Mouse (Mus musculus): ENCODE measurements at regions not wholly inside any gene's neighbourhood (a gene's known extent, or its start where the extent isn't known, plus 50 kb on each side); places are given as distances from the start of the nearest gene placed in this dataset.
"Not testable (repeated sequence)": the region's sequence is repeated elsewhere in the genome, so short reads cannot be mapped to it uniquely, and the experiment has no call there.

DNA sequence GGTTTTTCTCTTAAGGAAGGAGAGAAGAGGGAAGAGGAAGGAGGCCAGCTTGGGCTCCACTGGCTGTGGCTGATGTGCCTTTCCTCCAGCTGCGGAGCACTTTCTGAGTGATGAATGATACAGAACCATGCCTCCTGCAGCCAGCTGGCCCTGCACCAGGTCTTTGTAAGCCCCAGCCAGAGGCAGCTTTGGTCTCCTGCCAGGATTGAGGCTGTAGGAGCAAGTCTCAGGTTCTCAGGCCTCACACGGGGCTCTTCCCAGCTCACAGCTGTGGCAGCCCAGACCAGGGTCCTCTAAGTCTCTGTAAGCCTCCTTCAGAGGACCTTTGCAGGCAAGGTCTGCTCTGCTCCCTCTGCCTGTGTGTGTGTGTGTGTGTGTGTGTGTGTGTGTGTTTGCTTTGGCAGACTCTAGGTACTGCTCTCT lies 94.6 kb downstream of the Phlda1 start:
- H3K27me3 ChIP-seq (ENCODE audit: control insufficient read depth, insufficient read depth, low read length, poor library complexity, severe bottlenecking), result no peaks in the 10 kb centered on the region; the same call in 1 of the 2 replicates
- DNase-seq (ENCODE audit: low read depth, low spot score), result no peak
- H3K36me3 ChIP-seq (ENCODE audit: control insufficient read depth, insufficient read depth, low read length, poor library complexity, severe bottlenecking), result no peaks in the 10 kb centered on the region

DNA sequence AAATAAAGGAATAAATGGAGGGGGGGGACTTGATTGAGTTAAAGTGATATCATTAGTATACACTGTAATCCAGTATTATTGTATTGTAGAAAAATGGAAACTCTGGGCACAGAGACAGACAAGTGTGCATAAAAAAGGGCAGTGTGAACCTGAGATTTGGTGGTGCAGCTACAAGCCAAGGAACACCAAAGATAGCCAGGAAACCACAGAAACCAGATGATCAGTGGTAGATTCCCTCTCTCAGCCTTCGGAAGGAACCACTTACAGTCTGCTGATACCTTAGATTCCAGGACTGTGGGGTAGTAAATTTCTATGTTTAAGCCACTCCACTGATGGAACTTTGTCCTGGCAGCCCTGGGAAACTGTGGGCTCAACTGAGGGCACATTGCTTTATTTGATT lies 97.1 kb downstream of the Phlda1 start:
- DNase-seq (ENCODE audit: low read depth, low spot score), result no peak

DNA sequence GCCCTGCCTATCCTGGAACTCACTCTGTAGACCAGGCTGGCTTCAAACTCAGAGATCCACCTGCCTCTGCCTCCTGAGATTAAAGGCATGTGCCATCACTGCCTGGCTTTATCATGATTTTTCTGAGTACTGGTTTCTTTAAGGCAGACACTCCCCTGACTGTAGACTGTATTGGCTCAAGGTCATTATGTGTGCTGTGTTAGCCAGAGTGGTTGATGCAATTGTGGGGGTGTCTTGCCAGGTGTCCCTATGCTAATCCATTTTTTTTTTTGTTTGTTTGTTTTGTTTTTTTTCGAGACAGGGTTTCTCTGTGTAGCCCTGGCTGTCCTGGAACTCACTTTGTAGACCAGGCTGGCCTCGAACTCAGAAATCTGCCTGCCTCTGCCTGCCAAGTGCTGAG lies 101.3 kb downstream of the Phlda1 start:
- DNase-seq (ENCODE audit: low read depth, low spot score); H3K27me3 ChIP-seq (ENCODE audit: control insufficient read depth, insufficient read depth, low read length, poor library complexity, severe bottlenecking); H3K36me3 ChIP-seq (ENCODE audit: control insufficient read depth, insufficient read depth, low read length, poor library complexity, severe bottlenecking): not testable (repeated sequence)

More for the DNA sequence above, 97.1 kb downstream of the Phlda1 start:
- H3K36me3 ChIP-seq (ENCODE audit: control insufficient read depth, insufficient read depth, low read length, poor library complexity, severe bottlenecking), result no peaks in the 10 kb centered on the region
- no peaks in the 10 kb centered on the region for H3K27me3 ChIP-seq (ENCODE audit: control insufficient read depth, insufficient read depth, low read length, poor library complexity, severe bottlenecking)

DNA sequence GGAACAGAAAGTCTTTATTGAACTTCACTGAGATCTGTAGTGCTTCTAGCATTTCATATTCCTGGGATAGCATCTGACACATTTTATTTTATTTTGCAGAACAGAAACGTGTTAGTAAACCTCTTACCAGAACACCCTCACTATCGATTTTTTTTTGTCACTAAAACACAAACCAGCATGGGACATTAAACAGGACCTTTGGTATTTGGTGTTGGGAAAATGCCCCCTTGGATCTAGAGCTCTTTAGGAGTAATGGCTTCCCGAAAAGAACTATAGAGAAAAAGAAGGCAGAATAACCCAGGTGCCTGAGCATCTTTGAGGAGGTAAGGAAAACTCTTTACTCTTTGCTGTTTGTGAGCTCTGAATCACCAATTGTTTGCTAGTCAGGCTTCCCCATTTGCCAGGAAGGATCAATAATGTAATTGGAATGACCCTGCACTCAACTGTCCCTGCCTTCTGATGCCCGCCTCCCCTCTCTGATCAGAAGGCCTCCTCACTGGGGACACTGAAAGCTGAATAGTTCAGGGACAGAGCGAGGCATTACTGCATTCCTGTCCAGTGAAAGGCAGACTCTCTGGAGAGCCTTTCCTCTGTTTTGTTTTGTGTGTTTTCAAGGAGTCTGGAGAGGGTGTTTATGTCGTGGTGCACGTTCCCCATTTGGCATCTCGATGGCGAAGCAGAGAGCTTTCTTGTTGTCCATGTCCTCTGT lies 102.5 kb downstream of the Phlda1 start:
- H3K27me3 ChIP-seq (ENCODE audit: control insufficient read depth, insufficient read depth, low read length, poor library complexity, severe bottlenecking), result no peaks in the 10 kb centered on the region
- H3K36me3 ChIP-seq (ENCODE audit: control insufficient read depth, insufficient read depth, low read length, poor library complexity, severe bottlenecking), result no peaks in the 10 kb centered on the region
- DNase-seq (ENCODE audit: low read depth, low spot score), result no peak

DNA sequence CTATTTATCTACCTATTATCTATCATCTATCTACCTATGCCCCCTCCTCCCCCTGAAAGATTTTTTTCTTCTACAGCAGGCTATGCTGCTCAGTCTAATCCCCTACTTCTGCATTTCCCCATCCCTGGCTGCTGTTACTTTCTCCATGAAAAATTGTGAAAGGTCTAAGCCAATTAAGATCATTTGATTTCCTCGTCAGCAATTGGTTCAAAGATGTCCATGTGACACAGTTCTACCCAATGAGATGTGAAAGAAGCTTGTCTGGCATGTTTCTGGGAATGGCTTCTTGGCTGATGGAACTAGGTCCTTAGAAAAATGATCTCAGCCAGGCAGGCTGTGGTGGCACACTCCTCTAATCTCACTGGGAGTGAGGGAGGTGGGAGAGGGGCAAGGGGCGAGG lies 103.8 kb downstream of the Phlda1 start:
- no peaks in the 10 kb centered on the region for H3K27me3 ChIP-seq (ENCODE audit: control insufficient read depth, insufficient read depth, low read length, poor library complexity, severe bottlenecking)
- no peak for DNase-seq (ENCODE audit: low read depth, low spot score)
- H3K36me3 ChIP-seq (ENCODE audit: control insufficient read depth, insufficient read depth, low read length, poor library complexity, severe bottlenecking), result no peaks in the 10 kb centered on the region

DNA sequence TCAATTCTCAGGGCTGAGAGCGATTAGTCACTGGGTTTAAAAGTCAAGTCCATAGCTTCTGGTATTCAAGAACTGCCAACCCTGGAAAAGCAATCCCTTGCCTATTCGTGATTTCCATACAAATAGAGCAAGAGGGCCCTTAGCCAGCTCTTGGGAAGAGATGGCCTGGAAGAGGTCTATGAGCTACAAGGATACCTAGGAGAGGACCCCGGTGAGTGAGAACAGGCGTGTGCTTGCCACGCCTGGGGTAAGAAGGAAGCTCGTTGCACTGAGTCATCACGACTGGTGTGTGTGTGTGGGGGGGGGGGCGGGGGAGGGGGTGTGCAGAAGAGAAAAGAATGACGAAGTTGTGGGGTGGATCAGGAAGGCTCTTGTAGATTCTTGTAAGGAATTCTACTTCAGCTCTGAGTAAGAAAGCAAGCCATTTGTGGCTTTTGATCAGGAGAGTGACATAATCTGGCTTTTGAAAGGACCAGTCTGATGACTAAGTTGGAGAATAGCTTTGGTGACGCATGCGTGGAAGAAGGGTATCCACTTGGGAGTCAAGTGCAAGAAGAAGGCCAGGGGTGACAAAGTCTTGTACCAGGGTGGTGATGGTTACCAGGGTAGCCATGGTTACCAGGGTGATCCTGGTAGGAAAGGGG lies 113.7 kb downstream of the Phlda1 start:
- Histone ChIP-seq H3K36me3 (ENCODE audit: control insufficient read depth, insufficient read depth, low read length, poor library complexity, severe bottlenecking) (no peaks in the 10 kb centered on the region), H3K27me3 (ENCODE audit: control insufficient read depth, insufficient read depth, low read length, poor library complexity, severe bottlenecking) (no peaks in the 10 kb centered on the region)
- DNase-seq (ENCODE audit: low read depth, low spot score), result no peak

DNA sequence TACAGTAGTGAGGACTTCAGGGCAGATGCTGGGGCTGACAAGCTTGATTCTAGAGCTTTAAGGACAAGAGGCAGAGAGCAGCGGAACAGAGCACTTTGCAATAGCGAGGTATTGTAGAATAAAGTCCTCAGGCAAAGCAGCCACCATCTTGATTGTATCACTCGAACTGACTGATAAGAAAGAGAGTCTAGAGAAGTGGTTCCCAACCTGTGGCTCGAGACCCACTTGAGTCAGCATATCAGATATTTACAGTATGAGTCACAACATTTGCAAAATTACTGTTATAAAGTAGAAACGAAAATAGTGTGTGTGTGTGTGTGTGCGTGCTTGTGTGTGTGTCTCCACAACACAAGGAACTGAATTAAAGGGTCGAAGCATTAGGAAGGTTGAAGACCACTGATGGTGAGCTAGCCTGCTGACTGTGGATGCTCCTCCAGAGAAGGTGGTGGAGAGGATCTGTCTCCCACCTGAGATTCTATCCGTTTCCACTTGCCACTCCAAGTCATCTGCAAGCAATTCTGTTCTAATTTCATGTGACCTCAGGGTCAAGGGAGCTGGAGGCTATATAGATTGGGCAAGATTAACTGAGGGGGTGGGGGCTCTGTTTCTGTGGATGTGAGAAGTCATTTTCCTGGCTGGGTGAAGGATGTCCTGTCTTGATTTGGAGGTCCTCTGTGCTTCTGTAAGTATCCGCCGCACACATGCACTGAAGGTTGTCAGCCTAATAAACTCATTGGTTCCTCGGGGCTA lies 115.0 kb downstream of the Phlda1 start:
- no peak for DNase-seq (ENCODE audit: low read depth, low spot score)
- Histone ChIP-seq H3K27me3 (ENCODE audit: control insufficient read depth, insufficient read depth, low read length, poor library complexity, severe bottlenecking) (no peaks in the 10 kb centered on the region), H3K36me3 (ENCODE audit: control insufficient read depth, insufficient read depth, low read length, poor library complexity, severe bottlenecking) (no peaks in the 10 kb centered on the region)

DNA sequence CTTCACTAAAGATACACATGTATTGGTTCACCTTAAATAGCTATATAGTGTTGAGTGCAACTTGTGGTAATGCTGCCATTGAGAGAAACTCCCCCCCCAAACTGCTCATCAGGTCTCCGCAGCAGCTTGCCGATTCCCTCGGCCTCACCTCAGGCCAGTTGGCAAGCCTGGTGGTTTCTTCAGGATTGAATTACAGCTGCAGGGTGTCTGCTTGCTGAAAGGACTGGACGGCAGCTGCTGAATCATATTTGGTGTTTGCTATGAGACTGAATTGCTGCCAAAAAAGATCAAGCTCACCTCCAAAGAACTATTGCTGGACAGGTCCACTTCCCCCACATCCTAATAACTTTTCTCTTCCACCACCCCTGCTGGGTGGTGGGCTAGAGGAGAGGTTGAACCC lies 116.7 kb downstream of the Phlda1 start:
- H3K36me3 ChIP-seq (ENCODE audit: control insufficient read depth, insufficient read depth, low read length, poor library complexity, severe bottlenecking), result no peaks in the 10 kb centered on the region
- H3K27me3 ChIP-seq (ENCODE audit: control insufficient read depth, insufficient read depth, low read length, poor library complexity, severe bottlenecking), result no peaks in the 10 kb centered on the region
- no peak for DNase-seq (ENCODE audit: low read depth, low spot score)

DNA sequence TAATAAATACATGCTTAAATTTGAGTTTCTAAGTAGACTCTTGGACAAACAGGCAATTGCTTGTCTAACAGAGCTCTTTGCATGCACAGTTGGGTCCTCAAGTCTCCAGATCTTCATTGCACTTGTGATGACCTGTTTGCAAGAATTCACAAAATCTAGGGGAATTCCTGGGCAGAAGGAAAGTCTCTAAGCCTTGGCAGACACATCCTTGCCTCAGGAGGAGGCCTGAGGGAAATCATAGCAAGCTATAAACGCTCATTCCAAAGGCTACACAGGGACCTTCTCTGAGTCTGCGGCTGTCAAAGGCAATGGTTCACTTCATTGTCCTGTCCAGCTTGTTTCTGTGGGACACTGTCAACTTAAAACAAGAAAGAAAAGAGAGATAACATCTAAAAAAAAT lies 117.9 kb downstream of the Phlda1 start:
- Histone ChIP-seq H3K36me3 (ENCODE audit: control insufficient read depth, insufficient read depth, low read length, poor library complexity, severe bottlenecking) (no peaks in the 10 kb centered on the region), H3K27me3 (ENCODE audit: control insufficient read depth, insufficient read depth, low read length, poor library complexity, severe bottlenecking) (no peaks in the 10 kb centered on the region)
- DNase-seq (ENCODE audit: low read depth, low spot score), result no peak

DNA sequence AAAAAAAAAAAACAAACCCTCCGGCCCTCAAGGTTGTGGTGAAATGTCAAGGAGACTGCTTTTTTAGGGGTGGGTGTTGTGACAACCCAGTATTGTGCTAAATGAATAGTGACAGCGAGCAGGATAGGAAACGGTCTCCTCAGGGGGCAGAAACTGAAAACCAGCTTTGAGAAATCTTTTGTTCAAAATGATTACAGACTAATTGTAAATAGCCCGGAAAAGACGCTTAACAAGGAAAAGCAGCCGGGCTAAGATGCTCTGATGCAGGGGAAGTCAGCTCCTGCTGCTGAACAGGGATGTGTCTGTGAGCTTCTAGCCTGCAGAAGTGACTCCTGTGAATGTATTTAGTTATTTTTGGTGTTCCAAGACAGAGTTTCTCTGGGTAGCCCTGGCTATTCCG lies 118.5 kb downstream of the Phlda1 start:
- no peaks in the 10 kb centered on the region for H3K27me3 ChIP-seq (ENCODE audit: control insufficient read depth, insufficient read depth, low read length, poor library complexity, severe bottlenecking)
- DNase-seq (ENCODE audit: low read depth, low spot score), result no peak
- no peaks in the 10 kb centered on the region for H3K36me3 ChIP-seq (ENCODE audit: control insufficient read depth, insufficient read depth, low read length, poor library complexity, severe bottlenecking)

DNA sequence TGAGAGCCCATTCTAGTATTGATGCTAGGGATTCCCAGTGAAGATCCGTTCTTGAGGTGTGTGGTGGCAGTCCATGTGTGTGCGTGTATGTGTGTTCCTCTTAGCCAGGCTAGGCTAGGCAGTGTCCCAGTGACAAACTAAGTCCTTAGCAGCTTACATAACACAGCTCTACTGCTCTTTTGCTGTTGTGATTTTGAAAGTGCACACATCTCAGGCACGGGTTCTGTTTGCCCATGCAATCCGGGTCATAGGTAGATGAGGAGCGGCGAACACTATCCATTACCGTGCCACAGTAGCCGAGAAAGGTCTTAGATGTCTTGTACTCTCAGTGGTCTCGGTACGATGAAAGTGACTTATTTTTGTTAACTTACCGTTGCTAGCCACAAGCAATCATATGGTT lies 119.5 kb downstream of the Phlda1 start:
- Histone ChIP-seq H3K27me3 (ENCODE audit: control insufficient read depth, insufficient read depth, low read length, poor library complexity, severe bottlenecking) (no peaks in the 10 kb centered on the region), H3K36me3 (ENCODE audit: control insufficient read depth, insufficient read depth, low read length, poor library complexity, severe bottlenecking) (no peaks in the 10 kb centered on the region)
- DNase-seq (ENCODE audit: low read depth, low spot score), result no peak

DNA sequence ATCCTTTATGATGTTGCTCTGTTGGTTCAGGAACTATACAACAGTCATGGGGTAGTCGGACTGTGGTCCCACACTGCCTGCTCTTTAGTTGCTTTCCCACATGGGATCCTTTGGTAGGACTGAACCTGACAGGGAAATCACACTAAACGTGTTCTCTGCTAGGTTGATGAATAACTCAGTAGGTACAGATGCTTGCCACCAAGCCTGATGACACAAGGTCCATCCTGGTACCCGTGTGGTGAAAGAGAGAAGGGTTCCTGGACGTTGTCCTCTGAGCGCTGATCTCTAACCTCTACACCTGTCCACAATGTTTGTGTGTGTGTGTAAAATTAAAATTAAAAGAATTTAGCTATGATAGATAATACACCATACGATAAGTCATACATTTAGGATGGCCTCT lies 119.9 kb downstream of the Phlda1 start:
- H3K27me3 ChIP-seq (ENCODE audit: control insufficient read depth, insufficient read depth, low read length, poor library complexity, severe bottlenecking), result no peaks in the 10 kb centered on the region
- no peaks in the 10 kb centered on the region for H3K36me3 ChIP-seq (ENCODE audit: control insufficient read depth, insufficient read depth, low read length, poor library complexity, severe bottlenecking)
- no peak for DNase-seq (ENCODE audit: low read depth, low spot score)

DNA sequence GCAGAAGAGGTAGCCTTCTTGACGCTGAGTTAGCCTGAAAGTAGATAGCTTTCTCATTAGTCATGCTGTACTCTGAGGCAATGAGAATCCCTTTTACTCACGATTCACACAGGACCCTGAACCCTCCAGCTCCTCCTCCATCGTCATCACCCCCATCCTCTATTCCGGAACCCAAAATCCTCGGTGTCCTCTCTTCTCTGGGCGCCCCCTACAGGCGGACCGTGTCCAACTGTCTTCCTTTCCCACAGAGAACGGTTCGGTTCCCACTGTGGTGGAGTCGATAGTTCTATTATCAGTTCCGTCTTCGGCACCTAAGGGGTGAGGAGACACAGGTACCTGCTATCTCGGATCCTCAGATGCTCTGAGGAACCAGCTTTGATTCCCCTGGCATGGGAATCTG lies 130.2 kb downstream of the Phlda1 start:
- Histone ChIP-seq H3K27me3 (ENCODE audit: control insufficient read depth, insufficient read depth, low read length, poor library complexity, severe bottlenecking) (no peaks in the 10 kb centered on the region), H3K36me3 (ENCODE audit: control insufficient read depth, insufficient read depth, low read length, poor library complexity, severe bottlenecking) (no peaks in the 10 kb centered on the region)
- DNase-seq (ENCODE audit: low read depth, low spot score), result peak; percentile 34

DNA sequence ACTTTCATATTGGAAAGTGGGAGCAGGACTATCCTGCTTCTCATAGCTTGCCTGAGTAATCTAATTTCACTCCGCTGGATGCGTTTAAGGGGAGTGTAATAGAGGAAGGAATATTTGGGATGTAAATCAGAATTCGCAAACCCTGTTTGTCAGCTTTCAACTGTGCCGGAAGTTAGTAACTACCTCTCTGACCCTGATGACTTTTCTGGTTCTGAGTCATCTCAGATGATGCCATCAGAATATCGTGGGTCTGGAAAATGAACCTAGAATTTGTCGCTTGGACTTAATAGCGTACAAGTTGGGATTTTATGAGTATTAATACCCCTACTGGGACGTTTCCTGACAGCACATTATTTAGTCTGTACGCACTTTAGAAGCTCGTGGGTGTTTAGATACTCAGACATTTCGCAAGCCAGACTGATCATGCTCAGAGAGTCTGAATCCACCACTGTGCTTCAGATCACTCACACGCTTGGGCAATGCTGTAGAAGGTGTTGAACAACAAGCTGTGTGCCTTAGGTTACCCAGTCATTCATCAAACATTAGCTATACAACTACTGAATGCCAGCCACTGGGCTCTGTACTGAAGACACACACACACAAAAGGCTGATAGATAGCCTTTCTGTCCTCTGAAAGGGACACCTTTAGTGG lies 131.1 kb downstream of the Phlda1 start:
- Histone ChIP-seq H3K36me3 (ENCODE audit: control insufficient read depth, insufficient read depth, low read length, poor library complexity, severe bottlenecking) (no peaks in the 10 kb centered on the region), H3K27me3 (ENCODE audit: control insufficient read depth, insufficient read depth, low read length, poor library complexity, severe bottlenecking) (no peaks in the 10 kb centered on the region)
- DNase-seq (ENCODE audit: low read depth, low spot score), result no peak

DNA sequence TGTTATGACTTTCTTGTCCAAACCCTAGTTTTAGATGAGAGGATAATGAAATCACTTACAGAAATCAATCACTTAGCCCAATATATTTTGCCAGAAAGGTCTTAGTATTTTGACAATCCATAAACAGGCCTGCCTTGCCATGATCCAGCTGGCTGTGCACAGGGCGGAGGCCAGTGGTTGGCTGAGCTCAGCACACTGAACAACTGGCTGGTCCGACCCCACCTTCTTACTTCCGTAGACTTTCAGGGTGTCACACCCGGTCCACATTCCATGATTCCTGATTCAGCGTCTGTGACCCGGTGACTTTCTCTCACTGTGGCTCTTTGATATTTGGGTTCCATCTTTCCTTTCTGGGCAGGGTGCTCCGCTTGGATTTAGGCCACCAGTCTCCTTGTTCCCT lies 133.8 kb downstream of the Phlda1 start:
- Histone ChIP-seq H3K27me3 (ENCODE audit: control insufficient read depth, insufficient read depth, low read length, poor library complexity, severe bottlenecking) (no peaks in the 10 kb centered on the region), H3K36me3 (ENCODE audit: control insufficient read depth, insufficient read depth, low read length, poor library complexity, severe bottlenecking) (no peaks in the 10 kb centered on the region)
- DNase-seq (ENCODE audit: low read depth, low spot score), result no peak

All from splenic B cell, adult 2 months (primary cell).